Mouse (Mus musculus): ENCODE measurements at regions not wholly inside any gene's neighbourhood (a gene's known extent, or its start where the extent isn't known, plus 50 kb on each side); places are given as distances from the start of the nearest gene placed in this dataset.

- no peak for DNase-seq (ENCODE audit: low read depth, low spot score)
Measured at GRCm38 (mm10) chr8:38723254-38723653, 1729.8 kb downstream of the AI429214 start.

- DNase-seq (ENCODE audit: low read depth, low spot score), result no peak
Measured at GRCm38 (mm10) chr8:38725257-38725656, 1731.9 kb downstream of the AI429214 start.

GRCm38 (mm10) chr8:38747134-38747533, 1753.7 kb downstream of the AI429214 start:
- no peak for DNase-seq (ENCODE audit: low read depth, low spot score)

GRCm38 (mm10) chr8:38766626-38767226, 1773.3 kb downstream of the AI429214 start:
- DNase-seq (ENCODE audit: low read depth, low spot score), result no peak

- no peak for DNase-seq (ENCODE audit: low read depth, low spot score)
Measured at GRCm38 (mm10) chr8:38812482-38812881, 1819.1 kb downstream of the AI429214 start.

- peak; percentile 3 for DNase-seq (ENCODE audit: low read depth, low spot score)
Measured at GRCm38 (mm10) chr8:38818163-38818562, 1824.8 kb downstream of the AI429214 start.

GRCm38 (mm10) chr8:38861436-38861835, 1813.4 kb upstream of the Adam24 start:
- DNase-seq (ENCODE audit: low read depth, low spot score), result no peak

- DNase-seq (ENCODE audit: low read depth, low spot score), result no peak
Measured at GRCm38 (mm10) chr8:38867370-38867769, 1807.5 kb upstream of the Adam24 start.
